Mouse (Mus musculus): ENCODE results near the gene Ndufs3. TPM values are rescaled to one million over a fixed set of nuclear protein-coding genes. Genes with fewer than 3 reads are reported as not detected.

The Ndufs3 gene
- polyA plus RNA-seq, 1 experiment = 11.4 TPM

DNA sequence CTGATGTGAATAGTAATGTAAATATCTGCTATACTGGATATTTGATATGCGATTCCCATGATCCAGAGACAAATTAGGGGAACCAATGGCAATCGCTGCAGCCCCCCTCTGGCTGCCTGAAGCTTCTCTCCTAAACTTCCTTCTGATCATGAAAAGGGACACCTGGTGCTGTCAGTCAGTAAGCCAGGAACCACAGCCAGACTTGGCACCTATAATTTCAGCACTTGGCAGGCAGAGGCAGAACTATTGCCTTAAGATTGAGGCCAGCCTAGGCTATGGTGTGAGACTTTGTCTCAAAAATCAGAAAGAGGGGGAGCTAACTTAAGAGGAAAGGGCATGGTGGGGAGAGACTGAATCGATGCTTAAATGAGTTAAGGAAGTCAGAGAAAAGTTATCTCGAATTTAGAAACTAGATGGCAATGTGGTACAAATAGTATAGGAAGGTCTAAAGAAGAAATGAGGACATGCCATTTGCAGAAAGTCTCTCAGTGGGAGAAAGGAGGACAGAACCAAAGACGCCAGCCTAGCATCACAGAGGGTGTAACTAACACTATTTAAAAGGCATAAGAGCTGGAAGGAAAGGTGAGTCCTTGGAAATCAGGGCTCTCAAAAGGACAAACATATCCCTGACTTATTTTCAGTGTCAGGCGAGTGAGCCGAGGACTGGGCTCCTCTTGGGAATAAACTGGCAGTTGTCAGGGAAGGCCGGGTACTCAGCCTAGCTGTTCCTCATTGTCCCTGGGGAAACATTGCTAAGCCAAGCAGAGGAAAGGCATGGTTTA is 33.3 kb downstream of the Ndufs3 start:
- Histone ChIP-seq H3K36me3 (ENCODE audit: control insufficient read depth) (peaks cover 24% of the 10 kb centered on the region), H3K4me3 (replicated peaks) (no peak overlapping the region), H3K4me1 (ENCODE audit: control insufficient read depth) (peaks cover 56% of the 10 kb centered on the region), H3K27me3 (ENCODE audit: control insufficient read depth) (no peaks in the 10 kb centered on the region), H3K9me3 (ENCODE audit: control insufficient read depth, low read length) (no peaks in the 10 kb centered on the region)
- TF ChIP-seq TAL1 (IDR thresholded peaks at IDR 0.05; ENCODE audit: low read length) (no peak), GATA1 (IDR thresholded peaks at IDR 0.05; ENCODE audit: low read length) (no peak)

DNA sequence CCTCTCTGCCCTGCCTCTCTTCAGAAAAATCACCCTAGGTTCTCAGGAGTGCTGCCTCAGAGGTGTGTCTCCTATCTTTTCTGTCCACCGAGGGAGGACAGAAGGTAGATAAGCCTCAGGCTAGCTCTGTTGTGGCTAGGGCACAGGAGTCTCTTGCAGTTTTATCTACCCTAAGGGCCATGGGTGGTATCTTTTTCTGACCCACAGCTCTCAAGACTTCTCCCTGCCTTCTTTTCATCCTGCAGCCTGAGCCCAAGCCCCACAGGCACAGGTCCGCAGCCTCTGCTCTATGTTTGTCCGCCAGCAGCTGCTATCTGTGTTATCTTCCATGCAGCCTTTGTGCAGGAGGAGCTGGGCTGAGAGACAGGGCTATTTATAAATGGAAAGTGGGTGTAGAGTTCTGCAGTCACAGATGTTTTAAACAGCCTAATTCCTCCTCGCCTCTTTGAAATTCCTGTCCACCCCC is 34.5 kb downstream of the Ndufs3 start:
- Histone ChIP-seq H3K27me3 (ENCODE audit: control insufficient read depth) (no peaks in the 10 kb centered on the region), H3K4me1 (ENCODE audit: control insufficient read depth) (peaks cover 54% of the 10 kb centered on the region), H3K4me3 (replicated peaks) (peak overlapping the region; percentile 45), H3K36me3 (ENCODE audit: control insufficient read depth) (peaks cover 36% of the 10 kb centered on the region), H3K9me3 (ENCODE audit: control insufficient read depth, low read length) (no peaks in the 10 kb centered on the region)
- TF ChIP-seq TAL1 (IDR thresholded peaks at IDR 0.05; ENCODE audit: low read length) (peak; percentile 34; the same call in 1 of the 3 replicates), GATA1 (IDR thresholded peaks at IDR 0.05; ENCODE audit: low read length) (peak; percentile 59)

DNA sequence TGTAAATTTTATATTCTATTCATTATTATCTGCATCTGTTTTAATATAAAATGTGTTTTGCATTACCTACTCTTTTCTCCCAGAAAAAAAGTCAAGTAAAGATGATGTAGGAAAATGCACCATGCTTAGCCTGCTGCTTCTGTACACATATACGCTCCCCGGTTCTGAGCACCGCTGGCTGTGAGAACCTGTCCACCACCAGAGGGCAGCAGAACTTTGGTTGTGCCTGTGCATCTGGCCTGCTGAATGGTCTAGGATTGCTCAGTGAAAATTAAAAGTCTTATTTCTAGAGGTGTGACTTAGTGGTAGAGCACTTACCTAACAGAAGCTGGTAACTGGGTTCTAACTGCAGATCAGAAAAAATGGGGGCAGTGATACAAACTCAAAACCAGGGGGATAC is 38.1 kb downstream of the Ndufs3 start:
- Histone ChIP-seq H3K27me3 (ENCODE audit: control insufficient read depth) (no peaks in the 10 kb centered on the region), H3K4me1 (ENCODE audit: control insufficient read depth) (peaks cover 46% of the 10 kb centered on the region), H3K36me3 (ENCODE audit: control insufficient read depth) (peaks cover 66% of the 10 kb centered on the region), H3K9me3 (ENCODE audit: control insufficient read depth, low read length) (no peaks in the 10 kb centered on the region), H3K4me3 (replicated peaks) (no peak overlapping the region)
- no peak for TF ChIP-seq TAL1 (IDR thresholded peaks at IDR 0.05; ENCODE audit: low read length)
- no peak for TF ChIP-seq GATA1 (IDR thresholded peaks at IDR 0.05; ENCODE audit: low read length)

DNA sequence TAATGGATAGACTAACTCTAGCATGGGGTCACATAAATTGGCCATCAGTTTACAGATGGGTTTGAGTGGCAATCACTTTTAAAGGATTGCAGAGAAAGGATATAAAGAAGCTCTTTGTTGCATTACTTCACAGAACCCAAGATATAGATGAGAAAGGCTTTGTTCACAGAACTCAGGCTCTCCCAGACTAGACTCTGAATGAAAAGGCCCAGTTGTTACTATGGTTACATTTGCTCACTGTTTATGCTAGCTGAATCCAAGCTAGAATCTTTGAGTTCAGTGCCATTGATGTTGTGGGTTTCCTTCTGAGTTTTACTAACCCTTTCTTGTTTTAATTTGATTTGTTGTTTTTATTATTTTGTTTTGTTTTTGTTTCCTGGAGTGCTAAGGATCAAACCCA is 40.4 kb downstream of the Ndufs3 start:
- H3K9me3 ChIP-seq (ENCODE audit: control insufficient read depth, low read length) = no peaks in the 10 kb centered on the region
- H3K27me3 ChIP-seq (ENCODE audit: control insufficient read depth) = no peaks in the 10 kb centered on the region
- H3K4me1 ChIP-seq (ENCODE audit: control insufficient read depth) = peaks cover 23% of the 10 kb centered on the region
- no peak overlapping the region for H3K4me3 ChIP-seq (replicated peaks)
- peaks cover 90% of the 10 kb centered on the region for H3K36me3 ChIP-seq (ENCODE audit: control insufficient read depth)
- no peak for TF ChIP-seq TAL1 (IDR thresholded peaks at IDR 0.05; ENCODE audit: low read length)
- no peak for TF ChIP-seq GATA1 (IDR thresholded peaks at IDR 0.05; ENCODE audit: low read length)

DNA sequence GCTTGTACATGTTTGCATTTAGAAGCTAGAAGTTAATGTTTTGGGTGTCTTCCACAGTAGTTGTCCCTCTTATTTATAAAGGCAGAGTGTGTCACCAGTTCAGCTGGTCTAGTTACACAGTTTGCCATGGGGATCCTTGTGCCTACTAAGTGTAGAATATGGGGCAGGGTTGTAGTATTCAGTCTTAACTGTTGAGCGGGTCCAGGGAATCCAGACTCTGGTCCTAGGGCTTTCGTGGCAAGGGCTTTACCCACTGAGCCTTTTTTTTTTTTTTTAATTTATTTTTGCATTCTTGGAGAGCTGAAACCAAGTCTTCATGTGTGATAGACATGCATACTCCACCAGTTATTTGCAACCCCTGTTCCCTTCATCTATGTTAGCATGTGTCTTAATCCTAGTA is 43.1 kb downstream of the Ndufs3 start:
- TF ChIP-seq GATA1 (IDR thresholded peaks at IDR 0.05; ENCODE audit: low read length) = no peak
- TF ChIP-seq TAL1 (IDR thresholded peaks at IDR 0.05; ENCODE audit: low read length) = no peak
- H3K27me3 ChIP-seq (ENCODE audit: control insufficient read depth) = no peaks in the 10 kb centered on the region
- peaks cover 89% of the 10 kb centered on the region for H3K36me3 ChIP-seq (ENCODE audit: control insufficient read depth)
- no peak overlapping the region for H3K4me3 ChIP-seq (replicated peaks)
- H3K9me3 ChIP-seq (ENCODE audit: control insufficient read depth, low read length) = no peaks in the 10 kb centered on the region
- H3K4me1 ChIP-seq (ENCODE audit: control insufficient read depth) = peaks cover under 1% of the 10 kb centered on the region; the same call in 1 of the 2 replicates

DNA sequence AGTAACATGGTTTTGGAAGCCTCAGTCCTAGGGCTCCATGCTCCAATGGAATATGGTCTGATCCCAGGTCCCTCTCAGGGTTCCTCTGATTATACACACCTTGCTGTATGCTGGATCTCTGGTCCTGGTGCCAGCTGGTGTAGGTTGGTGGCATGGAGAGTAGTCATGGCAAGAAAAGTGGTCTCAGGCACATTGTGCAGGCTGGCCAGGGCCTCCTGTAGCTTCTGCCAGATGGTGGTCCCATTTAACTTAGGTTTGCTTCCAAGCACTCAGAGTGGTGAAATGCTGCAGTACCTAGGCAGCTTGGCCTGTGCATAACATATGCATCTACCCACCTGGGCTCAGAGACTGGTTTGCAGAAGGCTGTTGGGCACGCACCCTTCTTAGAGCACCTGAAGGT is 54.2 kb downstream of the Ndufs3 start:
- Histone ChIP-seq H3K9me3 (ENCODE audit: control insufficient read depth, low read length) (no peaks in the 10 kb centered on the region), H3K27me3 (ENCODE audit: control insufficient read depth) (no peaks in the 10 kb centered on the region), H3K4me1 (ENCODE audit: control insufficient read depth) (peaks cover 43% of the 10 kb centered on the region), H3K36me3 (ENCODE audit: control insufficient read depth) (peaks cover 60% of the 10 kb centered on the region), H3K4me3 (replicated peaks) (no peak overlapping the region)
- no peak for TF ChIP-seq GATA1 (IDR thresholded peaks at IDR 0.05; ENCODE audit: low read length)
- TF ChIP-seq TAL1 (IDR thresholded peaks at IDR 0.05; ENCODE audit: low read length) = no peak

DNA sequence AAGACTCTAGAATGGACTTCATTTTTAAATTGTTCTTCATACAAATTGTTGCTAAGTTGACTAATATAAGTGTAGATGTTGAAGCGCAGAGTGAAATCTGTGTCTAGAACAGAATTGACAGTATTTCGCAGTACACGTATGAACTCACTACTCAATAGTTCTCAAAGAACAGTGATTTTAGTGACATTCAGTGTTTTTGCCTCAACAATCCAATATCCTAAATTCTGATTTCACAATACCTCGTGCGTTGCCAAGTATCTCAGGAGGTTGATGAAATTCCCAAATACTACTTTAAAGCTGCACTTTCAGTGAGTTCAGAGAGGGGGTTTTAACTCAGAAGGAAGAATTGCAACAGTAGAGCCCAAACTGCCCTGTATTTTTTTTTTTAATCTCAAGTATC is 56.3 kb downstream of the Ndufs3 start:
- peaks cover 41% of the 10 kb centered on the region for H3K36me3 ChIP-seq (ENCODE audit: control insufficient read depth)
- TF ChIP-seq TAL1 (IDR thresholded peaks at IDR 0.05; ENCODE audit: low read length) = no peak
- no peak for TF ChIP-seq GATA1 (IDR thresholded peaks at IDR 0.05; ENCODE audit: low read length)
- peaks cover 46% of the 10 kb centered on the region for H3K4me1 ChIP-seq (ENCODE audit: control insufficient read depth)
- H3K4me3 ChIP-seq (replicated peaks) = peak overlapping the region; percentile 89
- H3K27me3 ChIP-seq (ENCODE audit: control insufficient read depth) = no peaks in the 10 kb centered on the region
- H3K9me3 ChIP-seq (ENCODE audit: control insufficient read depth, low read length) = no peaks in the 10 kb centered on the region

DNA sequence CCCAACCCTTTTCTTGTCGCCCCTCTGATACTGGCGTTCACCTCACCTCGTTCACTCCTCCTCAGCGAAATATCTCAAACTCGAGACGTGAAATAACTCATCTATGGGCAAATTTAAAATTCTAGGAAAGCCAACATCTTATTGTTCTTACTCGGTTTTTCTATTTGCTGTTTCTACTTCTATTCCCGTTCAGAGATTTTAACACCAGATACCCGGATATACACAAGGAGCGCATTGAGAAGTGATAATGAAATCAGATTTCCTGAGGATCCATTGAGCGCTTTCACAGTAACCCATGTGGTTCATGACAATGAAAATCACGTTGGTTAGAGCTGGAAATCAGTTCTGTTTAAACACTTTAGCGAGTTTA is 57.0 kb downstream of the Ndufs3 start:
- peak overlapping the region; percentile 89 for H3K4me3 ChIP-seq (replicated peaks)
- no peak for TF ChIP-seq GATA1 (IDR thresholded peaks at IDR 0.05; ENCODE audit: low read length)
- TF ChIP-seq TAL1 (IDR thresholded peaks at IDR 0.05; ENCODE audit: low read length) = no peak
- H3K36me3 ChIP-seq (ENCODE audit: control insufficient read depth) = peaks cover 35% of the 10 kb centered on the region
- no peaks in the 10 kb centered on the region for H3K9me3 ChIP-seq (ENCODE audit: control insufficient read depth, low read length)
- H3K27me3 ChIP-seq (ENCODE audit: control insufficient read depth) = no peaks in the 10 kb centered on the region
- peaks cover 46% of the 10 kb centered on the region for H3K4me1 ChIP-seq (ENCODE audit: control insufficient read depth)

DNA sequence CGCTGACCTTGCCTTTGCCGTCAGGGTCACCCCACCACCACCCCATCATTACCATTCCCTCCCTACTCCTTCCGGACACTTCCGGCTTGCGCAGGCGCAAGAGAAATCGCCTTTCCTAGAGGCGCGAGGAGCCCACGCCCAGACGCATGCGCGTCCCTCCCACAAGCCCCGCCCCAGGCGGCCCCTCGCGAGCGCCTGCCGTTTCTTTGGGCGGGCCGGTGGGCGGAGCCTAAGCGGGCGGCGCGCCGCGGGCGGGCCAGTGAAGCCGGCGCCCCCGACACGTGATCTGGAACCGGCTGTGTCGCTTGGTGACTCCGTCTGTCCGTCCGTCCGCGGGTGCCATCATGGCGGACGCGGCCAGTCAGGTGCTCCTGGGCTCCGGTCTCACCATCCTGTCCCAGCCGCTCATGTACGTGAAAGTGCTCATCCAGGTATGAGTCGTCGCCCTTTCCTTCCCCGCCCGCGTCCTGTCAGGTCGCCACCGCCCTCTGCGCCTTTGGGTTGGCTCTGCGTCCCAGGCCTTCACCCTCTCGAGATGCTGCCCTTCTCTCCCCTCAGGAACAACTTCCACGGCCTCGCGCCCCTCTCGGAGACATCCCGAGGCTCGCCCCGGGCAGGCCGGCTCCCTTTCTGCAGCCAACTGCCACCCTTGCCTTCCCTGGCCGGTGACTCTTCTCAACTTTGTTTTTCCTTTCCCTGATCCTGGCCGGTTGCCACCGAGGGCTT is 57.5 kb downstream of the Ndufs3 start, which contains the start of gene Mtch2:
Gene Mtch2, plus strand, starts transcription at position 201 of the 726 bp plus-strand sequence.
- H3K9me3 ChIP-seq (ENCODE audit: control insufficient read depth, low read length) = no peaks in the 10 kb centered on the region
- TF ChIP-seq GATA1 (IDR thresholded peaks at IDR 0.05; ENCODE audit: low read length) (no peak), TAL1 (IDR thresholded peaks at IDR 0.05; ENCODE audit: low read length) (no peak)
- peaks cover 29% of the 10 kb centered on the region for H3K36me3 ChIP-seq (ENCODE audit: control insufficient read depth)
- H3K4me1 ChIP-seq (ENCODE audit: control insufficient read depth) = peaks cover 46% of the 10 kb centered on the region
- peak within 1 kb of the TSS; percentile 89 for H3K4me3 ChIP-seq (replicated peaks)
- H3K27me3 ChIP-seq (ENCODE audit: control insufficient read depth) = no peaks in the 10 kb centered on the region

Measured in erythroblast, embryonic 14.5 days (primary cell).